Mouse (Mus musculus) liver, adult (tissue): ENCODE results near the gene Ppm1m.

Source experiments
- GATA4 ChIP-seq: IDR thresholded peaks from 2 replicates; pipeline ENCODE4 v1.6.1; 2014; ENCODE audit warnings: mild to moderate bottlenecking, low read length; ENCODE audit not compliant: insufficient replicate concordance

The Ppm1m gene

GRCm38 (mm10) chr9:106179964-106180363 is 19.6 kb downstream of the Ppm1m start:
- TF ChIP-seq GATA4 = no peak

- no peak for TF ChIP-seq GATA4
These were observed 20.1 kb downstream of the Ppm1m start for GRCm38 (mm10) chr9:106179454-106179853.

GRCm38 (mm10) chr9:106177799-106178198 is 21.7 kb downstream of the Ppm1m start:
- TF ChIP-seq GATA4 = no peak

GRCm38 (mm10) chr9:106176769-106177168 is 22.8 kb downstream of the Ppm1m start:
- no peak for TF ChIP-seq GATA4

- no peak for TF ChIP-seq GATA4
These were observed 23.9 kb downstream of the Ppm1m start for GRCm38 (mm10) chr9:106175552-106176200.

GRCm38 (mm10) chr9:106173363-106173762 is 26.2 kb downstream of the Ppm1m start:
- TF ChIP-seq GATA4 = no peak

- TF ChIP-seq GATA4 = no peak
These were observed 27.0 kb downstream of the Ppm1m start for GRCm38 (mm10) chr9:106172527-106172926.

GRCm38 (mm10) chr9:106171346-106172158 is 28.0 kb downstream of the Ppm1m start:
- TF ChIP-seq GATA4 = no peak

GRCm38 (mm10) chr9:106170556-106171345 is 28.8 kb downstream of the Ppm1m start, which contains the start of gene Wdr82:
Wdr82 (plus strand) TSS chr9:106170928.
- TF ChIP-seq GATA4 = no peak; the same call in 1 of the 2 replicates

GRCm38 (mm10) chr9:106169917-106170316 is 29.6 kb downstream of the Ppm1m start:
- no peak for TF ChIP-seq GATA4

GRCm38 (mm10) chr9:106167703-106168102 is 31.8 kb downstream of the Ppm1m start:
- TF ChIP-seq GATA4 = no peak

GRCm38 (mm10) chr9:106167241-106167640 is 32.3 kb downstream of the Ppm1m start:
- no peak for TF ChIP-seq GATA4

- no peak for TF ChIP-seq GATA4
These were observed 32.8 kb downstream of the Ppm1m start for GRCm38 (mm10) chr9:106166709-106167108.

GRCm38 (mm10) chr9:106160426-106160825 is 39.1 kb downstream of the Ppm1m start:
- TF ChIP-seq GATA4 = no peak

GRCm38 (mm10) chr9:106159784-106160301 is 39.7 kb downstream of the Ppm1m start:
- TF ChIP-seq GATA4 = no peak
